Mouse (Mus musculus) liver, embryonic 15.5 days (tissue): ENCODE measurements around the gene Olfr710. TPM values are rescaled to one million over a fixed set of nuclear protein-coding genes. Genes with fewer than 3 reads are reported as not detected.
"Not testable (repeated sequence)": the region's sequence is repeated elsewhere in the genome, so short reads cannot be mapped to it uniquely, and the experiment has no call there.

Experiments used
- ATAC-seq: fragments of 200-750 bp; cut with Nextera tagmentation; 2 replicates; pipeline ENCODE4 v1.8.0; 2017; ENCODE audit warnings: moderate number of reproducible peaks, mild to moderate bottlenecking, moderate library complexity; ENCODE audit not compliant: insufficient read depth
- H3K27ac ChIP-seq: fragments of 300-500 bp; sonication (generic); replicated peaks from 2 replicates; pipeline ENCODE4 v1.5.1; 2015; ENCODE audit warnings: mild to moderate bottlenecking, inconsistent platforms
- H3K27me3 ChIP-seq: fragments of 300-500 bp; sonication (generic); 2 replicates; pipeline ENCODE4 v1.6.1; 2015; ENCODE audit warnings: mild to moderate bottlenecking, inconsistent platforms
- H3K36me3 ChIP-seq: fragments of 300-500 bp; sonication (generic); replicated peaks from 2 replicates; pipeline ENCODE4 v1.6.1; 2015; ENCODE audit warnings: moderate library complexity, mild to moderate bottlenecking, inconsistent platforms
- H3K4me1 ChIP-seq: fragments of 300-500 bp; sonication (generic); replicated peaks from 2 replicates; pipeline ENCODE4 v1.6.1; 2015; ENCODE audit warnings: inconsistent platforms
- H3K4me2 ChIP-seq: fragments of 300-500 bp; sonication (generic); 2 replicates; pipeline ENCODE4 v1.6.1; 2015; ENCODE audit warnings: moderate library complexity, mild to moderate bottlenecking, inconsistent platforms
- H3K4me3 ChIP-seq: fragments of 300-500 bp; sonication (generic); replicated peaks from 2 replicates; pipeline ENCODE4 v1.5.1; 2015; ENCODE audit warnings: mild to moderate bottlenecking, inconsistent platforms
- H3K9ac ChIP-seq: fragments of 300-500 bp; sonication (generic); 2 replicates; pipeline ENCODE4 v1.6.1; 2015; ENCODE audit warnings: moderate library complexity, mild to moderate bottlenecking, inconsistent platforms
- H3K9me3 ChIP-seq: fragments of 300-500 bp; sonication (generic); replicated peaks from 2 replicates; pipeline ENCODE4 v1.6.1; 2016; ENCODE audit warnings: inconsistent platforms
- WGBS: fragments of 180-500 bp; shearing (Covaris S2); methylation state at CpG from one replicate; pipeline ENCODE4 v1.1.7; 2015; ENCODE audit warnings: mixed read lengths; ENCODE audit not compliant: insufficient replicate concordance; 5-methylcytosine and 5-hydroxymethylcytosine counted together
- polyA plus RNA-seq: library from polyadenylated mRNA; unstranded; fragments of >200 nt; fragmentation: Nextera tagmentation; extraction: Ambion mirVana; gene quantifications from 2 replicates; pipeline ENCODE4 v1.2.1, GENCODE M21; 2015

The Olfr710 gene
- polyA plus RNA-seq: not detected in 2 replicates

DNA sequence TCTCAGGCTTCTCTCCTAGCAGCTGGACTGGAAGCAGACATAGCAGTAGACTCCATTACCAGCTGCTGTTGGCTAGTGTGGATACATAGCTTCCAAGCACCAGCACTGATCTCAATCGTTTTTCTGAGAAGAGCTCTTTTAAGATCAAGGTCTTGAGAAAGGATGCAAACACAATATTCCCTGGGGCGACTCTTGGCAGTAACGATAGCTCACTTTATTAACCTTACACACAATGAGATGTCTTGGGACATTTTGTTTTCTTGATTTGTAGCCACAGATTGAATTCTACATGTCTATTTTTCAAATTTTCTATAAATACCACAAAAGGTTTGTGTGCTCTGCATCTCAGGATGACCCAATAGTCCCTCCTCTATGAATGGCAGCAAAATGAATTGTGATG is at the start of gene Olfr710:
Olfr710 (minus strand) TSS at position 101 of the 400 bp plus-strand sequence.
- 46% methylated on average over 3 of the region's 3 CpGs for WGBS
- Histone ChIP-seq H3K4me1 (no peaks in the 10 kb centered on the region), H3K27ac (no peak within 1 kb of the TSS), H3K4me2 (no peak within 1 kb of the TSS), H3K9me3 (no peaks in the 10 kb centered on the region), H3K36me3 (no peaks in the 10 kb centered on the region), H3K27me3 (no peaks in the 10 kb centered on the region), H3K4me3 (no peak within 1 kb of the TSS), H3K9ac (no peak within 1 kb of the TSS)
- no peak for ATAC-seq

DNA sequence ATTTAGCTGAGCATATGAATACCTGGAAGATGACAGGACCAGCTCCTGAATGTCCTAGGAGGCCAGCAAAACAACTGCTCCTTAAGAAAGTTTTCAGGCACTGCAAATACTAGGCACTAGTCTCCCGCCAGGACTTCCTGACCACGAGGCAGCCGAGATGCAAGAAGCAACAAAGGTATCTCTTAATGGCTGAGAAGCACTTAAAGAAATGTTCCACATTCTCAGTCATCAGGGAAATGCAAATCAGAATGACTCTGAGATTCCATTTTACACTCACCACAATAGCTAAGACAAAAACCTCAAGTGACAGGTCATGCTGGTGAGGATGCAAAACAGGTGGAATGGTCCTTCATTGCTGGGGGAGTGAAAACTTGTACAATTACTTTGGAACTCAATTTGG is 37.1 kb upstream of the Olfr710 start:
- Histone ChIP-seq H3K27ac (no peak overlapping the region), H3K27me3 (no peaks in the 10 kb centered on the region), H3K36me3 (no peaks in the 10 kb centered on the region), H3K4me1 (no peaks in the 10 kb centered on the region), H3K4me2 (no peak overlapping the region), H3K9ac (no peak overlapping the region), H3K9me3 (no peaks in the 10 kb centered on the region), H3K4me3 (no peak overlapping the region)
- ATAC-seq: no peak
- 63% methylated on average over 3 of the region's 3 CpGs for WGBS

DNA sequence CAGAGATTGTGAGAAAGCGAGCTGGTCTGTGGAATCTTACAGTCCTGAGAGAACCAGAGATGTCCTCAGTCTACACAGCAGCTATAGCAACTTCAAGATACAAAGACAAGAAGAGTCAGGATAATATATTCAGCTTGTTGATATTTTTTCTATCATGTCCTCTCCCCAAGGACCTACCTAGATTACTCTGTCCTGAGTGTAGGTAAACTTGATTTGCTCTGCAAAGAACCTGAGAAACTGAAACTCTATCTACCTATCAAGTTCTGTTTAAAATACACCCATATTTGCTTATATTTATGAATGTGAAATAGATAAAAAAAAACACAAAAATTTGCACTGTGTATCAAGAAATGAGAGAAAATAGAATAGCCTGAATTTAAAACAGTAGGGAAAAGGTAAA is 27.2 kb upstream of the Olfr710 start, which contains the start of gene Olfr711:
Olfr711 (minus strand) TSS at position 101 of the 400 bp plus-strand sequence.
- Histone ChIP-seq H3K4me1 (no peaks in the 10 kb centered on the region), H3K27me3 (no peaks in the 10 kb centered on the region), H3K9me3 (no peaks in the 10 kb centered on the region), H3K9ac (no peak within 1 kb of the TSS), H3K4me3 (no peak within 1 kb of the TSS), H3K27ac (no peak within 1 kb of the TSS), H3K4me2 (no peak within 1 kb of the TSS), H3K36me3 (no peaks in the 10 kb centered on the region)
- ATAC-seq: no peak
- WGBS: 33% methylated on average over 1 of the region's 1 CpGs

DNA sequence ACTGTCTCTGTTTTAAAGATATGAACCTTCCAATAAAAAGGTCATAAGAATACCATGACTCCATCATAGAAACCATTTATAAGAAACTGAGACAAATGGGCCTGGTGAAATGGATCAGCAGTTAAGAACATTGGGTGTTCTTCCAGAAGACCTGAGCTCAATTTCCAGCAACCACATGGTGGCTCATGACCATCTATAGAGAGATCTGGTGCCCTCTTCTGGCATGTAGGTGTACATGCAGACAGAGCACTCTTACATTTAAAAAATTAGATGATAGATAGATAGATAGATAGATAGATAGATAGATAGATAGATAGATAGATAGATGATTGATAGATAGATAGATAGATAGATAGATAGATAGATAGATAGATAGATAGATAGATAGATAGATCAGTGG is 19.4 kb upstream of the Olfr710 start:
- not testable (repeated sequence) for H3K36me3 ChIP-seq, H3K4me3 ChIP-seq, H3K9me3 ChIP-seq, H3K27ac ChIP-seq, H3K27me3 ChIP-seq, H3K4me2 ChIP-seq, H3K9ac ChIP-seq, H3K4me1 ChIP-seq, ATAC-seq

DNA sequence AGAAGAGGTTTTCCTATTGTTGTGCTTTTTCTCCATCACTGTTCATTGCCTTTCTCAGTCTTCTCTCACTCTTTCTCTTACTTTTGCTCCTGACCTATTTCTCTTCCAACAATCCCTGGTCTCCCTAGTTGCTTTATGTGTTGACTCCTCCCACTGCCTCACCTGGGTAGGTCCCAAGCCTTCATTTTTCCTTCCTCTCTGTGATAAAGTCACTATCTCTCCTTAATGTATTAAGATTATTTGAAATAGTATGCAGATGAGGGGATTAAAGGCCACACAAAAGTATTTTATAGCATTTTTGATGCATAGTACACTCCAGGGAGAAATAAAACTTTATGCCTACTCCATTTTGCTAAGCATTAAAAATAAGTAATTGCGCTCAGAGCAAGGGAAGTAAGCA is 15.7 kb upstream of the Olfr710 start, which contains the start of gene Olfr6:
Olfr6 (minus strand) TSS at position 101 of the 400 bp plus-strand sequence.
- no peaks in the 10 kb centered on the region for H3K36me3 ChIP-seq
- no peaks in the 10 kb centered on the region for H3K27me3 ChIP-seq
- no peak within 1 kb of the TSS for H3K27ac ChIP-seq
- H3K4me2 ChIP-seq: no peak within 1 kb of the TSS
- ATAC-seq: no peak
- 69% methylated on average over 1 of the region's 1 CpGs for WGBS
- H3K4me1 ChIP-seq: no peaks in the 10 kb centered on the region
- H3K9me3 ChIP-seq: no peaks in the 10 kb centered on the region
- H3K4me3 ChIP-seq: no peak within 1 kb of the TSS
- H3K9ac ChIP-seq: no peak within 1 kb of the TSS

DNA sequence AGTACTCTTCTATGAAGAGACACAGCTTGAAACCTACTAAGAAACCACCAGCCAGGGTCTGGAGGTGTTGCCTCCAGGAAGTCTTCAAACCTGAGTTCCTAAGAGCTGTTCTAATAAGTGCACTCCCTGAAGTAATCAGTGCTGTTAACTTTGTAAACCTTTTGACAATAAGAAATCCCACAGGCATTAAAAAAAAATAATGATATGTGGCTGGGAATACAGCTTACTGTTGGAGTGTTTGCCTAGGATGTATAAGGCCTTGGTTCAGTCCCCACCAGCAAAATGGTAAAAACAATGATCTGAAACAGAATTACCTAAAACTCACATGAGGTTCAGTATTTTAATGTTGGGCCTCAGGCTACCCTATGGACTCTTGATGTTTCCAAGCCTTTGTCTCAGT is 16.0 kb downstream of the Olfr710 start, which contains the start of gene Olfr709-ps1:
Olfr709-ps1 (minus strand) TSS at position 101 of the 400 bp plus-strand sequence.
- H3K27me3 ChIP-seq: no peaks in the 10 kb centered on the region
- no peak within 1 kb of the TSS for H3K4me2 ChIP-seq
- H3K4me1 ChIP-seq: no peaks in the 10 kb centered on the region
- no peaks in the 10 kb centered on the region for H3K36me3 ChIP-seq
- no peak within 1 kb of the TSS for H3K9ac ChIP-seq
- H3K9me3 ChIP-seq: no peaks in the 10 kb centered on the region
- ATAC-seq: no peak
- H3K4me3 ChIP-seq: no peak within 1 kb of the TSS
- no peak within 1 kb of the TSS for H3K27ac ChIP-seq

DNA sequence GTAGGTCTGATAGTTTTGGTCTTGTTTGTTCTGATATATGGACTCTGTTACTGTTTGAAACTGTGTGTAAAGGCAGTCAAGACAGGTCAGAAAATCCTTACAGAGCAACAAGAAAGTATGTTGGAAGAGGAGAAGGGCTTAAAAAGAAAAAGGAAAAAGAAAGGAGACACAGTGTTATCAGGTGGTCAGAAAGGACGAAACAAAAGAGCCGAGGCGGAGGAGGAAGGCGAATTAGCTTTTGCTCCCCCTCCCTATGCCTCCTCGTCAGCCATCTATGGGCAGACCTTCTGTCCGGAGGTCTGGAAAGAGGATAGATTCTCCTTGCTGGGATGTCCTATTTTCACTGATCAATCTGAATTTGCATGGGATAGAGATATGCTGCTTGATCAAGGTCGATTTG is 27.2 kb downstream of the Olfr710 start:
- H3K9ac ChIP-seq, H3K27me3 ChIP-seq, ATAC-seq, H3K4me3 ChIP-seq, H3K27ac ChIP-seq, H3K36me3 ChIP-seq, H3K9me3 ChIP-seq, H3K4me2 ChIP-seq, H3K4me1 ChIP-seq: not testable (repeated sequence)
- 73% methylated on average over 7 of the region's 7 CpGs for WGBS

DNA sequence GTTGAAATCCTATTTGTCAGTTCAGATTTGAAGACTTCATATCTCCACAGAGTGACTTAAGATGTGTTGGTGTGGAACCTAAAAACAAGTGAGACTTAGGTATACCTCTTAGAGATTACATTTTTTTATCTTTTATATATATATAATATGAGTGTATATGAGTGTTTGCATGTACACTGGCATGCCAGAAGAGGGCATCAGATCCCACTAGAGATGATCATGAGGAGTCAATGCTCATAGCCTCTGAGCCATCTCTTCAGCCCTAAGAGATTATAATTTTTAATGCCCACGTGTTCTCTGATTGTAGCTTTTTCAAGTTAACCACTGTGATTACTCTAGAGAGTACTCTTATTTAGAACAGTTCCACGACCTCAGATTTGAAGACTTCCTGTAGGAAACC is 40.4 kb downstream of the Olfr710 start, which contains the start of gene Olfr1532-ps1:
Olfr1532-ps1 (plus strand) TSS at position 326 of the 400 bp plus-strand sequence.
- WGBS: 42% methylated on average over 2 of the region's 2 CpGs
- no peak for ATAC-seq
- Histone ChIP-seq H3K27ac (no peak within 1 kb of the TSS), H3K4me1 (no peaks in the 10 kb centered on the region), H3K4me3 (no peak within 1 kb of the TSS), H3K4me2 (no peak within 1 kb of the TSS), H3K9me3 (no peaks in the 10 kb centered on the region), H3K27me3 (no peaks in the 10 kb centered on the region), H3K9ac (no peak within 1 kb of the TSS), H3K36me3 (no peaks in the 10 kb centered on the region)

DNA sequence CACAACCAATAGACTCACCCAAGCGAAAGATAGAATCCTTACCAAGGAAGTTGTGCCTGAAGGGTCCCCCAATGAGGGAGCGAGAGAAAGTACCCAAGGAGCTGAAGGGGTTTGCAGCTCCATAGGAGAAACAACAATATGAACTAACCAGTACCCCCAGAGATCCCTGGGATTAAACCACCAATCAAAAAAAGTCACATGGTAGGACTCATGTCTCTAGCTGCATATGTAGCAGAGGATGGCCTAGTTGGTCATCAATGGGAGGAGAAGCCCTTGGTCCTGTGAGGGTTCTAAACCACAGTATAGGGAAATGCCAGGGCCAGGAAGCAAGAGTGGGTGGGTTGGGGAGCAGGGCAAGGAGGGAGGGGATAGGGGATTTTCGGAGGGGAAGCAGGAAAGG is 47.0 kb downstream of the Olfr710 start, which contains the start of gene Olfr707:
Olfr707 (minus strand) TSS at position 101 of the 400 bp plus-strand sequence.
- H3K4me1 ChIP-seq, H3K4me2 ChIP-seq, H3K9ac ChIP-seq, ATAC-seq, H3K27me3 ChIP-seq, H3K27ac ChIP-seq, H3K36me3 ChIP-seq, H3K9me3 ChIP-seq, H3K4me3 ChIP-seq: not testable (repeated sequence)
- WGBS: 50% methylated on average over 3 of the region's 3 CpGs

Other genes starting within 250 kb of the Olfr710 start
- gene Olfr695, start 231.9 kb downstream of the Olfr710 start, polyA plus RNA-seq: not detected in 2 replicates
- not detected in 2 replicates for gene Olfr697, start 205.9 kb downstream of the Olfr710 start, polyA plus RNA-seq
- not detected in 2 replicates for gene Olfr698, start 192.9 kb downstream of the Olfr710 start, polyA plus RNA-seq
- not detected in 2 replicates for gene Olfr699, start 155.1 kb downstream of the Olfr710 start, polyA plus RNA-seq
- gene Olfr700, start 139.5 kb downstream of the Olfr710 start, polyA plus RNA-seq: not detected in 2 replicates
- not detected in 2 replicates for gene Olfr701, start 134.2 kb downstream of the Olfr710 start, polyA plus RNA-seq
- gene Olfr702, start 114.4 kb downstream of the Olfr710 start, polyA plus RNA-seq: not detected in 2 replicates
- gene Olfr703, start 105.0 kb downstream of the Olfr710 start, polyA plus RNA-seq: not detected in 2 replicates
- not detected in 2 replicates for gene Olfr704, start 85.1 kb downstream of the Olfr710 start, polyA plus RNA-seq
- not detected in 2 replicates for gene Olfr705, start 71.4 kb downstream of the Olfr710 start, polyA plus RNA-seq
- gene Olfr706, start 60.1 kb downstream of the Olfr710 start, polyA plus RNA-seq: not detected in 2 replicates
- not detected in 2 replicates for gene Olfr707, start 47.1 kb downstream of the Olfr710 start, polyA plus RNA-seq
- gene Olfr1532-ps1, start 40.3 kb downstream of the Olfr710 start, polyA plus RNA-seq: not detected in 2 replicates
- gene Olfr709-ps1, start 16.1 kb downstream of the Olfr710 start, polyA plus RNA-seq: not detected in 2 replicates
- not detected in 2 replicates for gene Olfr6, start 15.6 kb upstream of the Olfr710 start, polyA plus RNA-seq
- not detected in 2 replicates for gene Olfr711, start 27.1 kb upstream of the Olfr710 start, polyA plus RNA-seq
- gene Olfr2, start 57.8 kb upstream of the Olfr710 start, polyA plus RNA-seq: not detected in 2 replicates
- gene Olfr713, start 82.9 kb upstream of the Olfr710 start, polyA plus RNA-seq: not detected in 2 replicates
- gene Olfr714, start 122.7 kb upstream of the Olfr710 start, polyA plus RNA-seq: not detected in 2 replicates
- not detected in 2 replicates for gene Olfr17, start 144.9 kb upstream of the Olfr710 start, polyA plus RNA-seq
- not detected in 2 replicates for gene Olfr715b, start 162.1 kb upstream of the Olfr710 start, polyA plus RNA-seq
- not detected in 2 replicates for gene Olfr715, start 182.8 kb upstream of the Olfr710 start, polyA plus RNA-seq
- gene Olfr716, start 190.0 kb upstream of the Olfr710 start, polyA plus RNA-seq: not detected in 2 replicates
- gene Nlrp14, start 218.7 kb upstream of the Olfr710 start, polyA plus RNA-seq: not detected in 2 replicates